Mouse (Mus musculus) brain, embryonic 14.5 days (tissue): ENCODE data around the gene Chrna1. TPM values are rescaled to one million over a fixed set of nuclear protein-coding genes. Genes with fewer than 3 reads are reported as not detected.

Experiments
- DNase-seq: peaks from one replicate; pipeline ENCODE4 v3.0.0-alpha.2; 2011; ENCODE audit warnings: low read depth
- CTCF ChIP-seq: fragments of 200-500 bp; IDR thresholded peaks from 2 replicates; pipeline ENCODE4 v1.5.1; 2012; ENCODE audit warnings: inconsistent platforms, mild to moderate bottlenecking, moderate library complexity, borderline replicate concordance; ENCODE audit not compliant: insufficient read depth, insufficient read length; ENCODE audit errors: extremely low read depth
- POLR2A ChIP-seq: fragments of 200-500 bp; IDR thresholded peaks from 2 replicates; pipeline ENCODE4 v1.6.1; 2012; ENCODE audit warnings: mild to moderate bottlenecking, inconsistent platforms, borderline replicate concordance; ENCODE audit not compliant: poor library complexity, insufficient read depth, insufficient read length, severe bottlenecking; ENCODE audit errors: extremely low read depth
- polyA plus RNA-seq: library from polyadenylated mRNA; depleted of rRNA; stranded (reverse); fragments of >200 nt; gene quantifications from 2 replicates; pipeline ENCODE4 v1.2.3, GENCODE M21; 2012; rRNA removed

Gene Chrna1
- 0.12 and 0.13 TPM in 2 replicates for polyA plus RNA-seq

DNA sequence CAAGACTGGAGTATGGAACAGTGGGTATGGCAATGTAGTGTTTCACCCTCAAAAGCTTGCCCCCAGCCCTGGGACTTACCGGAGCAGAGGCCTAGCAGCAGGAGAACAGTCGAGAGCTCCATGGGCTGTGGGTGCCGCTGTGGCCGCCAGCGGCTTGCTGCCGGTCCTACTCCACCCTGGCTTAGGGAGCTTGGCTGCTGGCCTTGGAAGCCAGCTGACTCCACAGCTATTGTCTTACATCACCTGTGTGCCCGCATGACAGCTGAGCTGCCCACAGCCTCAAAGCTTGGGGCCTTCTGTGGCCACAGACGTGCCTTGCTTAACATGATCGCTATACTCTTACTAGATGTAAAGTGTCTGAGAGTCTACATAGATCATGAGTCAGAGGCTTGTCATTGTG is at the start of gene Chrna1:
Gene Chrna1 (minus strand): TSS at position 173 of the 400 bp plus-strand sequence.
- no peak for TF ChIP-seq POLR2A
- TF ChIP-seq CTCF: no peak
- DNase-seq: no peak

DNA sequence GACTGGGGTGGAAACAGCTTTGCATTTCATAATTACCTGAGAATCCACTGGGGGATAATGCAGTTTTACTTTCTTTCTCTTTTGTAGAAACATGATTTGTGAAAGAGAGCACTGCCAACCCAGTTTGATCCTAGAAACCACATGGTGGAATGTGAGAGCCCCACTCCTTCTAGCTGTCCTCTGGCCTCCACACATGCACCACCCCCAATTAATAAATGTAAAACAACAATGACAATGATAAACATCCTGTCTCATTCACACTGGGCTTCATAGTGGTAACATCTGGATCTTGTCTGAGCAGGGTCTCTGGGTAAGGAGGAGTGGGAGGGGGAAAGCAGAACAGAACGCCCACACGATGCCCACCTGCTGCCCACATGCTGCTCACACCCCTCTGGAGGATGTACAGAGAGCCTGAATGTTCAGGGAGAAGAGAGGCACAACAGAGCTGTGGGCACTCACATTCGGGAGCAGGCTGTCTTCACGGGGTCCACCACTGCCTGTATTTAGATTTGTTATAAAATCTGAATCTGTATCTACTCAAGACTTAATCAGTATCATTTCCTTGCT is 38.4 kb upstream of the Chrna1 start:
- TF ChIP-seq POLR2A (no peak), CTCF (no peak)
- DNase-seq: no peak

- TF ChIP-seq CTCF (no peak), POLR2A (no peak)
- DNase-seq: no peak
Observed at GRCm38 (mm10) chr2:73616434-73617057, 36.4 kb upstream of the Chrna1 start.

DNA sequence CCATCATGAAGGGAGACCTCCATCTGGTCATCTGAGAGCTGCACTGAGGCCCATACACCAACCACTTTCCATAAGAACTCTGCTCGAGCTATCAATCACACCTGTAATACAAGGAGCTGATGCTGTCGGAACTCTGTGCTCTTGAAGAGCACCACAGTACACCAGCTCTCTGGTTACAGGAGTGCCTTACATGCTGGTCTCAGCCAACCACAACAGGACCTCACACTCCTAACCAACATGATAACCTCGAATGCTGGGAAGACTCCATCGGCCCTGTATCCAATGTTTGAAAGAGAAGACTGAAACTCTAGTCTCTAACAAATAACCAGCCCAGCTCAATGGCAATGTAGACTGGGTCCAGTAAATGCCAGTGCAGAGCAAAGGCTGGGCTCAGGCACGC is 35.3 kb upstream of the Chrna1 start:
- TF ChIP-seq CTCF: no peak
- TF ChIP-seq POLR2A: no peak
- no peak for DNase-seq

- TF ChIP-seq POLR2A (no peak), CTCF (no peak)
- no peak for DNase-seq
Observed at GRCm38 (mm10) chr2:73614303-73614702, 34.2 kb upstream of the Chrna1 start.

DNA sequence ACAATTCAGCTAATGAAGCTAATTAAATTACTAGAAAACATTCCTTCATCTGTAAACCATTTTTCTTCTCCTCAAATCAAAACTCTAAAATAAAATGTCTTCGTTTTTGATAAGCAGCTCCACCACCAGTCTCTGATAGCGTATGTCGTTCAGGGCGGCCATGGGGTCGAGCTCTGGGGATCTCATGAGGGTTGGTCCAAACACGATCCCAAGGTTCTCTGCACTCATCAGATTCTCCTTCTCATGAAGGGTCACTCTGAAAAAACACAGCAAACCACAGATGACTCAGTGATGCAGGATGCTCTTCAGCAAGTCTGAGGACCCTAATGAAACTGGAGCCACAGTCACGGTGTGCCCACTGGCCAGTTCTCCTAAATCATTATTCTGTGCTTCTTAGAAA is 32.8 kb upstream of the Chrna1 start:
- no peak for DNase-seq
- TF ChIP-seq CTCF (no peak), POLR2A (no peak)

DNA sequence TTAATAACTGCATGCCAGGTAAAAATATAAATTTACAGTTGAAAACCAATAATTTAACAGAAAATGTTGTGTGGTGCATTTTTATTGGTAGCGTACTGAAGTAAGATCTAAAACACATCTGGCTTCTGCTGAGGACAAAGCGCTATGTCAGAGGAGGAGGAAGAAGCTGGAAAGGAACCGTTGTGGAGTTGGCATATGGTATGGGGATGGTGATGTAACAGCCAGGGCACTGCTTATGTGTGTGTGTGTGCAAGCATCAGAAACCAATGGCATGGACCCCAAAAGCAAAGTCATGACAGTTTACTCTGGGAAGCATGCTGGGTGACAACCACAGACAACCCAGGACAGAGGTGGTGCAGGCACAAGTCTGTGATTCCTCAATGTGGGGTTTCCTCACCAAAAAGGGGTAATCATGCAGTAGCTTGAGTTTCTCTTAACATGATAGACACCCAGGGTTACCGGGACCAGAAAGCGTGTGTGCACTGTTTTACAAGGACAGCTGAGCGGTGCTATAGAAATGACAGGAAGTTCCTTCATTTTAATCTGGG is 32.3 kb upstream of the Chrna1 start:
- TF ChIP-seq CTCF (no peak), POLR2A (no peak)

GRCm38 (mm10) chr2:73611798-73612197 is 31.7 kb upstream of the Chrna1 start:
- DNase-seq: no peak

More for the DNA sequence above, 32.3 kb upstream of the Chrna1 start:
- DNase-seq: no peak

DNA sequence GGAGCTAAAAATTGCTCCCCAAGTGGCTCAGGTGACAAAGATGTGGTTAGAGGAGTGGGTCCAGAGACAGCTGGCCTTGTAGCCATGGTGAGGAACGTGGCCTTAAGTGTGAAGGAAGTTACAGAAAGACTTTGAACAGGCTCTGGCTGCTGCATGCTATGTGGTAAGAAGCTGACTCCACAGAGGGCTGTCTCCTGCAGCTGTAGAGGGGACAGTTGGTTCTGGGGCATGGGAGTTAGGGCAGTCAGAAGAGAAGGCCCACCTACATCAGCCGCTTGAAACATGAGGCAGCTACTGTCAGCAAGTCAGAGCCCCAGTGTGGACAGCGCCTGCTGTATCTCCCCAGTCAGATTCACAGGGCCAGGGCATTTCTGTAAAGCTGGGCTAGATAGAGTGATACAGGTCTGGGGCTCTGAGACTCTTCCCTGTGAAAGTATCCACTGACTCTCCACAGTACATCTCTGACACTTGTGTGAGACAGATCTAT is 29.6 kb upstream of the Chrna1 start:
- no peak for DNase-seq
- no peak for TF ChIP-seq POLR2A
- no peak for TF ChIP-seq CTCF

More at GRCm38 (mm10) chr2:73611798-73612197, 31.7 kb upstream of the Chrna1 start:
- TF ChIP-seq CTCF: no peak
- TF ChIP-seq POLR2A: no peak

GRCm38 (mm10) chr2:73609067-73609723 is 29.1 kb upstream of the Chrna1 start:
- TF ChIP-seq POLR2A: no peak
- no peak for TF ChIP-seq CTCF
- DNase-seq: no peak

- no peak for DNase-seq
- TF ChIP-seq POLR2A (no peak), CTCF (no peak)
Observed at GRCm38 (mm10) chr2:73608391-73608790, 28.3 kb upstream of the Chrna1 start.
